Comparison of ENCODE assay signal across 24 mouse cellular contexts in the genomic region with DNA sequence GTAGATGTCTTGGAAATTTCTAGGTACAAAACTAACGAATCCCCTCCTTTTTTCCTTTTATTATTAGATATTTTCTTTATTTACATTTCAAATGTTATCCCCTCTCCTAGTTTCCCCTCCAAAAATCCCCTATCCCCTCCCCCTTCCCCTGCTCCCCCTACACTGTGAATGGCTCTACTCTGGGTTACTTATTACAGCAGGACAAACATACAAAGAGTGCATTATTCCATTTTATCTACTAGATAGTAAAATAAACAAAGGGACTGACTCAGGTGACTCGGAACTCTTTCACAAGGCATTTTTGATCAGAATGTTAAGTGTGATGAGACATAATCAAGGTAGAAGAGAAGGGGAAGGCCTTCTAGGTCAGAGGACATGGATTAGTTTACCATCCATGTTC.
"Had no signal": no experiment of that assay in that cellular context is flagged by ENCODE, and none has a peak within 500 bp of the region (broad histone marks: within the 10 kb centered on the region; RNA-seq: fewer than 3 reads in every experiment).

No protein-coding gene starts in this region.

- H3K4me2 ChIP-seq: heart, embryonic 12.5 days; hindbrain, embryonic 12.5 days; hindbrain, embryonic 14.5 days; limb, embryonic 12.5 days; liver, embryonic 11.5 days; liver, embryonic 13.5 days had no signal

- H3K36me3 ChIP-seq: heart, embryonic 10.5 days; heart, embryonic 12.5 days; hindbrain, embryonic 10.5 days; hindbrain, embryonic 12.5 days; limb, embryonic 10.5 days; limb, embryonic 12.5 days; liver, embryonic 13.5 days had no signal

- H3K9ac ChIP-seq: heart, embryonic 12.5 days; hindbrain, embryonic 12.5 days; hindbrain, embryonic 14.5 days; limb, embryonic 12.5 days; liver, embryonic 13.5 days had no signal

- H3K27ac ChIP-seq: gastrocnemius, adult 2 months; heart, embryonic 10.5 days; hindbrain, embryonic 10.5 days; hindbrain, embryonic 12.5 days; hindbrain, embryonic 14.5 days; layer of hippocampus, adult 2 months; left cerebral cortex, adult 2 months; limb, embryonic 10.5 days; limb, embryonic 12.5 days; liver, embryonic 13.5 days had no signal

- DNase-seq: gastrocnemius, adult 2 months; gastrocnemius, postnatal 10 days; gastrocnemius, postnatal 25 days; heart, adult 18-20 months; heart, postnatal 10 days; heart, postnatal 4 days; kidney, adult 18-20 months; kidney, adult 8-10 months; kidney, postnatal 10 days; kidney, postnatal 25 days; kidney, postnatal 4 days; liver, embryonic 13.5 days had no signal

- H3K9me3 ChIP-seq: heart, embryonic 10.5 days; heart, embryonic 12.5 days; hindbrain, embryonic 10.5 days; hindbrain, embryonic 12.5 days; limb, embryonic 10.5 days; limb, embryonic 12.5 days; liver, embryonic 13.5 days had no signal

- H3K27me3 ChIP-seq: heart, embryonic 12.5 days; hindbrain, embryonic 12.5 days; limb, embryonic 12.5 days; liver, embryonic 13.5 days had no signal

- H3K4me3 ChIP-seq: gastrocnemius, adult 2 months; heart, embryonic 10.5 days; heart, embryonic 12.5 days; hindbrain, embryonic 10.5 days; hindbrain, embryonic 12.5 days; layer of hippocampus, adult 2 months; left cerebral cortex, adult 2 months; limb, embryonic 10.5 days; limb, embryonic 12.5 days; liver, embryonic 13.5 days had no signal

- H3K4me1 ChIP-seq: heart, embryonic 10.5 days; heart, embryonic 12.5 days; hindbrain, embryonic 10.5 days; hindbrain, embryonic 12.5 days; liver, embryonic 13.5 days had no signal

- ATAC-seq: hindbrain, embryonic 16.5 days; inflammation-experienced regulatory T-cells, adult 6 months had no signal
